Mouse (Mus musculus) limb, embryonic 14.5 days (tissue): Measurements from ENCODE around the gene Zbtb22. TPM values are rescaled to one million over a fixed set of nuclear protein-coding genes. Genes with fewer than 3 reads are reported as not detected.

ENCODE experiments used
- ATAC-seq: fragments of 200-750 bp; cut with Nextera tagmentation; 2 replicates; pipeline ENCODE4 v1.8.0; 2017; ENCODE audit warnings: low read depth, moderate number of reproducible peaks, moderate TSS enrichment; ENCODE audit not compliant: low FRiP score
- DNase-seq: peaks from one replicate; pipeline ENCODE4 v3.0.0-alpha.2; 2015; ENCODE audit warnings: low spot score
- H3K27ac ChIP-seq: fragments of 300-500 bp; sonication (generic); replicated peaks from 2 replicates; pipeline ENCODE4 v1.5.1; 2014; ENCODE audit warnings: low read depth, mild to moderate bottlenecking, low read length, moderate library complexity, mixed read lengths
- H3K27me3 ChIP-seq: fragments of 300-500 bp; sonication (generic); 2 replicates; pipeline ENCODE4 v1.6.1; 2014; ENCODE audit warnings: low read length, mixed read lengths; ENCODE audit not compliant: control insufficient read depth, insufficient read depth
- H3K36me3 ChIP-seq: fragments of 300-500 bp; sonication (generic); 2 replicates; pipeline ENCODE4 v1.6.1; 2014; ENCODE audit warnings: mild to moderate bottlenecking, low read length, moderate library complexity, mixed read lengths; ENCODE audit not compliant: control insufficient read depth, insufficient read depth
- H3K4me1 ChIP-seq: fragments of 300-500 bp; sonication (generic); 2 replicates; pipeline ENCODE4 v1.6.1; 2014; ENCODE audit warnings: antibody characterized with exemption, low read length, mixed read lengths; ENCODE audit not compliant: control insufficient read depth, insufficient read depth
- H3K4me2 ChIP-seq: fragments of 300-500 bp; sonication (generic); replicated peaks from 2 replicates; pipeline ENCODE4 v1.6.1; 2014; ENCODE audit warnings: low read depth, mild to moderate bottlenecking, low read length, moderate library complexity; ENCODE audit not compliant: severe bottlenecking
- H3K4me3 ChIP-seq: fragments of 300-500 bp; sonication (generic); replicated peaks from 2 replicates; pipeline ENCODE4 v1.5.1; 2014; ENCODE audit warnings: low read length
- H3K9ac ChIP-seq: fragments of 300-500 bp; sonication (generic); 2 replicates; pipeline ENCODE4 v1.6.1; 2014; ENCODE audit warnings: mild to moderate bottlenecking, low read depth, low read length, moderate library complexity; ENCODE audit not compliant: severe bottlenecking
- H3K9me3 ChIP-seq: fragments of 300-500 bp; sonication (generic); 2 replicates; pipeline ENCODE4 v1.6.1; 2016; ENCODE audit warnings: low read length; ENCODE audit not compliant: control insufficient read depth
- POLR2A ChIP-seq: fragments of 200-500 bp; IDR thresholded peaks from 2 replicates; pipeline ENCODE4 v1.8.0; 2012; ENCODE audit warnings: inconsistent platforms, mild to moderate bottlenecking, moderate library complexity, borderline replicate concordance; ENCODE audit not compliant: insufficient read depth, insufficient read length; ENCODE audit errors: extremely low read depth
- WGBS: fragments of 180-500 bp; shearing (Covaris S2); extraction: QIAGEN DNeasy Blood & Tissue Kit; methylation state at CpG from one replicate; pipeline ENCODE4 v1.1.7; 2014; 5-methylcytosine and 5-hydroxymethylcytosine counted together
- microRNA-seq: library from miRNA; unstranded; fragments of <30 nt; microRNA quantifications from one replicate; pipeline ENCODE4, GENCODE M21; 2016
- polyA plus RNA-seq, 2 experiments: library from polyadenylated mRNA; depleted of rRNA in 1 of 2; stranded (reverse) in 1 of 2; unstranded in 1 of 2; fragments of >200 nt; fragmentation: Nextera tagmentation in 1 of 2; extraction: Ambion mirVana in 1 of 2; gene quantifications; 2 replicates each; pipeline versions ENCODE4 v1.2.1 to v1.2.3; 2012 to 2014

The Zbtb22 gene
- polyA plus RNA-seq, 2 experiments = 10.8 to 27.9 TPM

GRCm38 (mm10) chr17:33968489-33968888, 52.8 kb downstream of the Zbtb22 start:
- Histone ChIP-seq H3K27ac (no peak overlapping the region), H3K9me3 (no peaks in the 10 kb centered on the region), H3K9ac (no peak overlapping the region), H3K4me2 (no peak overlapping the region), H3K4me1 (no peaks in the 10 kb centered on the region), H3K27me3 (no peaks in the 10 kb centered on the region), H3K4me3 (no peak overlapping the region), H3K36me3 (peaks cover 16% of the 10 kb centered on the region)
- 3% methylated on average over 9 of the region's 9 CpGs for WGBS
- DNase-seq (peak; percentile 76), ATAC-seq (peak; percentile 76)
- no peak for TF ChIP-seq POLR2A

Small RNA genes lying within 50 kb of the gene (microRNA-seq; reads per million reads assigned to microRNA genes)
- gene Gm27740 = not detected

Other genes with a start within 250 kb of the Zbtb22 start
- 260 and 317 TPM in 2 replicates for gene Hnrnpm, start 229.0 kb upstream of the Zbtb22 start, polyA plus RNA-seq (2012; rRNA removed)
- gene Hnrnpm, start 229.0 kb upstream of the Zbtb22 start, polyA plus RNA-seq (2014; fragmentation: Nextera tagmentation; extraction: Ambion mirVana) = 287 and 310 TPM in 2 replicates
- gene March2, start 197.2 kb upstream of the Zbtb22 start, polyA plus RNA-seq (2012; rRNA removed) = 42.7 and 56.3 TPM in 2 replicates
- 56.2 and 58.1 TPM in 2 replicates for gene March2, start 197.2 kb upstream of the Zbtb22 start, polyA plus RNA-seq (2014; fragmentation: Nextera tagmentation; extraction: Ambion mirVana)
- gene Rab11b, start 155.4 kb upstream of the Zbtb22 start, polyA plus RNA-seq (2012; rRNA removed) = 312 and 394 TPM in 2 replicates
- 192 and 221 TPM in 2 replicates for gene Rab11b, start 155.4 kb upstream of the Zbtb22 start, polyA plus RNA-seq (2014; fragmentation: Nextera tagmentation; extraction: Ambion mirVana)
- gene Angptl4, start 134.1 kb upstream of the Zbtb22 start, polyA plus RNA-seq (2012; rRNA removed) = 29.7 and 32.6 TPM in 2 replicates
- 44.2 and 61.1 TPM in 2 replicates for gene Angptl4, start 134.1 kb upstream of the Zbtb22 start, polyA plus RNA-seq (2014; fragmentation: Nextera tagmentation; extraction: Ambion mirVana)
- gene Kank3, start 105.4 kb upstream of the Zbtb22 start, polyA plus RNA-seq (2012; rRNA removed) = 45.3 and 52.3 TPM in 2 replicates
- 31.1 and 32.1 TPM in 2 replicates for gene Kank3, start 105.4 kb upstream of the Zbtb22 start, polyA plus RNA-seq (2014; fragmentation: Nextera tagmentation; extraction: Ambion mirVana)
- 1,470 and 1,488 TPM in 2 replicates for gene Rps28, start 91.3 kb upstream of the Zbtb22 start, polyA plus RNA-seq (2012; rRNA removed)
- 1,253 and 1,319 TPM in 2 replicates for gene Rps28, start 91.3 kb upstream of the Zbtb22 start, polyA plus RNA-seq (2014; fragmentation: Nextera tagmentation; extraction: Ambion mirVana)
- gene Ndufa7, start 91.3 kb upstream of the Zbtb22 start, polyA plus RNA-seq (2012; rRNA removed) = 302 and 363 TPM in 2 replicates
- gene Ndufa7, start 91.3 kb upstream of the Zbtb22 start, polyA plus RNA-seq (2014; fragmentation: Nextera tagmentation; extraction: Ambion mirVana) = 505 and 530 TPM in 2 replicates
- gene Cd320, start 72.8 kb upstream of the Zbtb22 start, polyA plus RNA-seq (2012; rRNA removed) = 42.9 and 45.9 TPM in 2 replicates
- 57.9 and 59.4 TPM in 2 replicates for gene Cd320, start 72.8 kb upstream of the Zbtb22 start, polyA plus RNA-seq (2014; fragmentation: Nextera tagmentation; extraction: Ambion mirVana)
- gene Gm7029, start 42.1 kb upstream of the Zbtb22 start, polyA plus RNA-seq (2012; rRNA removed) = not detected in 2 replicates
- not detected in 2 replicates for gene Gm7029, start 42.1 kb upstream of the Zbtb22 start, polyA plus RNA-seq (2014; fragmentation: Nextera tagmentation; extraction: Ambion mirVana)
- gene Kifc1, start 25.2 kb upstream of the Zbtb22 start, polyA plus RNA-seq (2012; rRNA removed) = 58.8 and 60.6 TPM in 2 replicates
- 6.2 and 6.7 TPM in 2 replicates for gene Kifc1, start 25.2 kb upstream of the Zbtb22 start, polyA plus RNA-seq (2014; fragmentation: Nextera tagmentation; extraction: Ambion mirVana)
- 0.34 and 0.49 TPM in 2 replicates for gene Platr17, start 10.8 kb upstream of the Zbtb22 start, polyA plus RNA-seq (2012; rRNA removed)
- 0.32 and 0.40 TPM in 2 replicates for gene Platr17, start 10.8 kb upstream of the Zbtb22 start, polyA plus RNA-seq (2014; fragmentation: Nextera tagmentation; extraction: Ambion mirVana)
- gene Daxx, start 6.5 kb upstream of the Zbtb22 start, polyA plus RNA-seq (2012; rRNA removed) = 46.1 and 53.6 TPM in 2 replicates
- gene Daxx, start 6.5 kb upstream of the Zbtb22 start, polyA plus RNA-seq (2014; fragmentation: Nextera tagmentation; extraction: Ambion mirVana) = 40.5 and 44.1 TPM in 2 replicates
- 18.7 and 23.8 TPM in 2 replicates for gene Tapbp, start within 50 bp of the Zbtb22 start, polyA plus RNA-seq (2012; rRNA removed)
- gene Tapbp, start within 50 bp of the Zbtb22 start, polyA plus RNA-seq (2014; fragmentation: Nextera tagmentation; extraction: Ambion mirVana) = 28.9 and 30.5 TPM in 2 replicates
- gene Rgl2, start 13.6 kb downstream of the Zbtb22 start, polyA plus RNA-seq (2012; rRNA removed) = 193 and 265 TPM in 2 replicates
- 48.7 and 51.8 TPM in 2 replicates for gene Rgl2, start 13.6 kb downstream of the Zbtb22 start, polyA plus RNA-seq (2014; fragmentation: Nextera tagmentation; extraction: Ambion mirVana)
- gene Pfdn6, start 24.4 kb downstream of the Zbtb22 start, polyA plus RNA-seq (2012; rRNA removed) = 53.6 and 104 TPM in 2 replicates
- gene Pfdn6, start 24.4 kb downstream of the Zbtb22 start, polyA plus RNA-seq (2014; fragmentation: Nextera tagmentation; extraction: Ambion mirVana) = 135 and 142 TPM in 2 replicates
- gene Wdr46, start 24.8 kb downstream of the Zbtb22 start, polyA plus RNA-seq (2012; rRNA removed) = 30.5 and 30.9 TPM in 2 replicates
- 21.6 and 25.0 TPM in 2 replicates for gene Wdr46, start 24.8 kb downstream of the Zbtb22 start, polyA plus RNA-seq (2014; fragmentation: Nextera tagmentation; extraction: Ambion mirVana)
- 7.7 and 9.3 TPM in 2 replicates for gene B3galt4, start 35.6 kb downstream of the Zbtb22 start, polyA plus RNA-seq (2012; rRNA removed)
- gene B3galt4, start 35.6 kb downstream of the Zbtb22 start, polyA plus RNA-seq (2014; fragmentation: Nextera tagmentation; extraction: Ambion mirVana) = 4.0 and 6.6 TPM in 2 replicates
- 48.8 and 62.7 TPM in 2 replicates for gene Vps52, start 39.9 kb downstream of the Zbtb22 start, polyA plus RNA-seq (2012; rRNA removed)
- gene Vps52, start 39.9 kb downstream of the Zbtb22 start, polyA plus RNA-seq (2014; fragmentation: Nextera tagmentation; extraction: Ambion mirVana) = 38.6 and 43.4 TPM in 2 replicates
- gene Rps18, start 40.1 kb downstream of the Zbtb22 start, polyA plus RNA-seq (2012; rRNA removed) = 1,284 and 1,402 TPM in 2 replicates
- 2,129 and 2,245 TPM in 2 replicates for gene Rps18, start 40.1 kb downstream of the Zbtb22 start, polyA plus RNA-seq (2014; fragmentation: Nextera tagmentation; extraction: Ambion mirVana)
- 27.0 and 31.5 TPM in 2 replicates for gene H2-K1, start 84.4 kb downstream of the Zbtb22 start, polyA plus RNA-seq (2012; rRNA removed)
- 17.7 and 25.5 TPM in 2 replicates for gene H2-K1, start 84.4 kb downstream of the Zbtb22 start, polyA plus RNA-seq (2014; fragmentation: Nextera tagmentation; extraction: Ambion mirVana)
- 54.0 and 81.7 TPM in 2 replicates for gene Ring1, start 108.8 kb downstream of the Zbtb22 start, polyA plus RNA-seq (2012; rRNA removed)
- gene Ring1, start 108.8 kb downstream of the Zbtb22 start, polyA plus RNA-seq (2014; fragmentation: Nextera tagmentation; extraction: Ambion mirVana) = 7.0 and 8.4 TPM in 2 replicates
- gene H2-Ke6, start 112.2 kb downstream of the Zbtb22 start, polyA plus RNA-seq (2012; rRNA removed) = 104 and 109 TPM in 2 replicates
- gene H2-Ke6, start 112.2 kb downstream of the Zbtb22 start, polyA plus RNA-seq (2014; fragmentation: Nextera tagmentation; extraction: Ambion mirVana) = 46.4 and 48.1 TPM in 2 replicates
- 197 and 283 TPM in 2 replicates for gene Slc39a7, start 115.8 kb downstream of the Zbtb22 start, polyA plus RNA-seq (2012; rRNA removed)
- gene Slc39a7, start 115.8 kb downstream of the Zbtb22 start, polyA plus RNA-seq (2014; fragmentation: Nextera tagmentation; extraction: Ambion mirVana) = 132 and 133 TPM in 2 replicates
- gene Rxrb, start 115.9 kb downstream of the Zbtb22 start, polyA plus RNA-seq (2012; rRNA removed) = 83.2 and 98.9 TPM in 2 replicates
- 29.2 and 33.6 TPM in 2 replicates for gene Rxrb, start 115.9 kb downstream of the Zbtb22 start, polyA plus RNA-seq (2014; fragmentation: Nextera tagmentation; extraction: Ambion mirVana)
- 201 and 242 TPM in 2 replicates for gene Col11a2, start 123.5 kb downstream of the Zbtb22 start, polyA plus RNA-seq (2012; rRNA removed)
- 71.6 and 72.1 TPM in 2 replicates for gene Col11a2, start 123.5 kb downstream of the Zbtb22 start, polyA plus RNA-seq (2014; fragmentation: Nextera tagmentation; extraction: Ambion mirVana)
- gene H2-Oa, start 176.4 kb downstream of the Zbtb22 start, polyA plus RNA-seq (2012; rRNA removed) = 1.0 and 1.7 TPM in 2 replicates
- gene H2-Oa, start 176.4 kb downstream of the Zbtb22 start, polyA plus RNA-seq (2014; fragmentation: Nextera tagmentation; extraction: Ambion mirVana) = 0.70 and 0.85 TPM in 2 replicates
- gene H2-DMa, start 203.6 kb downstream of the Zbtb22 start, polyA plus RNA-seq (2012; rRNA removed) = 13.1 and 20.2 TPM in 2 replicates
- 16.8 and 19.0 TPM in 2 replicates for gene H2-DMa, start 203.6 kb downstream of the Zbtb22 start, polyA plus RNA-seq (2014; fragmentation: Nextera tagmentation; extraction: Ambion mirVana)
- gene Brd2, start 206.7 kb downstream of the Zbtb22 start, polyA plus RNA-seq (2012; rRNA removed) = 197 and 217 TPM in 2 replicates
- gene Brd2, start 206.7 kb downstream of the Zbtb22 start, polyA plus RNA-seq (2014; fragmentation: Nextera tagmentation; extraction: Ambion mirVana) = 121 and 141 TPM in 2 replicates
- gene H2-DMb2, start 227.4 kb downstream of the Zbtb22 start, polyA plus RNA-seq (2012; rRNA removed) = 0.31 and 0.54 TPM in 2 replicates
- gene H2-DMb2, start 227.4 kb downstream of the Zbtb22 start, polyA plus RNA-seq (2014; fragmentation: Nextera tagmentation; extraction: Ambion mirVana) = 0.23 and 0.36 TPM in 2 replicates
- 4.2 and 6.9 TPM in 2 replicates for gene H2-DMb1, start 237.2 kb downstream of the Zbtb22 start, polyA plus RNA-seq (2012; rRNA removed)
- 2.4 and 2.7 TPM in 2 replicates for gene H2-DMb1, start 237.2 kb downstream of the Zbtb22 start, polyA plus RNA-seq (2014; fragmentation: Nextera tagmentation; extraction: Ambion mirVana)